Mouse (Mus musculus) embryonic facial prominence, embryonic 11.5 days (tissue): Measurements from ENCODE around the gene Flad1. TPM values are rescaled to one million over a fixed set of nuclear protein-coding genes. Genes with fewer than 3 reads are reported as not detected.

ENCODE experiments used
- ATAC-seq: fragments of 200-750 bp; cut with Nextera tagmentation; replicated peaks from 2 replicates; pipeline ENCODE4 v1.8.0; 2017; ENCODE audit warnings: low read depth; ENCODE audit not compliant: insufficient number of reproducible peaks, low FRiP score, low TSS enrichment
- DNase-seq: peaks from one replicate; pipeline ENCODE4 v3.0.0-alpha.2; 2015; ENCODE audit warnings: low spot score
- H3K27ac ChIP-seq: fragments of 300-500 bp; sonication (generic); replicated peaks from 2 replicates; pipeline ENCODE4 v1.5.1; 2014; ENCODE audit warnings: mild to moderate bottlenecking, low read depth, low read length, control low read depth
- H3K27me3 ChIP-seq: fragments of 300-500 bp; sonication (generic); 2 replicates; pipeline ENCODE4 v1.6.1; 2014; ENCODE audit warnings: mild to moderate bottlenecking, low read length, moderate library complexity, mixed read lengths; ENCODE audit not compliant: control insufficient read depth, insufficient read depth
- H3K36me3 ChIP-seq: fragments of 300-500 bp; sonication (generic); replicated peaks from 2 replicates; pipeline ENCODE4 v1.6.1; 2014; ENCODE audit warnings: low read depth, mild to moderate bottlenecking, low read length, moderate library complexity, mixed read lengths; ENCODE audit not compliant: control insufficient read depth, insufficient read depth
- H3K4me1 ChIP-seq: fragments of 300-500 bp; sonication (generic); 2 replicates; pipeline ENCODE4 v1.6.1; 2014; ENCODE audit warnings: low read length, mixed read lengths; ENCODE audit not compliant: control insufficient read depth, insufficient read depth
- H3K4me2 ChIP-seq: fragments of 300-500 bp; sonication (generic); 2 replicates; pipeline ENCODE4 v1.6.1; 2014; ENCODE audit warnings: low read depth, mild to moderate bottlenecking, control low read depth, low read length, moderate library complexity
- H3K4me3 ChIP-seq: fragments of 300-500 bp; sonication (generic); 2 replicates; pipeline ENCODE4 v1.5.1; 2014; ENCODE audit warnings: low read depth, low read length, control low read depth
- H3K9ac ChIP-seq: fragments of 300-500 bp; sonication (generic); replicated peaks from 2 replicates; pipeline ENCODE4 v1.6.1; 2014; ENCODE audit warnings: mild to moderate bottlenecking, control low read depth, low read length
- H3K9me3 ChIP-seq: fragments of 300-500 bp; sonication (generic); replicated peaks from 2 replicates; pipeline ENCODE4 v1.6.1; 2016; ENCODE audit warnings: mild to moderate bottlenecking, low read length, inconsistent platforms, mixed read lengths; ENCODE audit not compliant: control insufficient read depth
- WGBS: fragments of 180-500 bp; shearing (Covaris S2); extraction: QIAGEN DNeasy Blood & Tissue Kit; methylation state at CpG from one replicate; pipeline ENCODE4 v1.1.7; 2014; 5-methylcytosine and 5-hydroxymethylcytosine counted together
- polyA plus RNA-seq: library from polyadenylated mRNA; unstranded; fragments of >200 nt; fragmentation: Nextera tagmentation; extraction: Ambion mirVana; gene quantifications from 2 replicates; pipeline ENCODE4 v1.2.1, GENCODE M21; 2014

Gene Flad1
- polyA plus RNA-seq, 1 experiment from 2014 or later: 24.4 TPM

GRCm38 (mm10) chr3:89402693-89403092 is 9.0 kb downstream of the Flad1 start, which contains the start of gene Lenep:
TSS of gene Lenep (minus strand) at chr3:89402793.
- ATAC-seq: no peak
- H3K27me3 ChIP-seq: no peaks in the 10 kb centered on the region
- no peak within 1 kb of the TSS for H3K9ac ChIP-seq
- H3K27ac ChIP-seq: no peak within 1 kb of the TSS
- no peak within 1 kb of the TSS for H3K4me3 ChIP-seq
- H3K9me3 ChIP-seq: no peaks in the 10 kb centered on the region
- no peaks in the 10 kb centered on the region for H3K4me1 ChIP-seq
- H3K36me3 ChIP-seq: peaks cover 3% of the 10 kb centered on the region
- no peak for DNase-seq
- WGBS: 83% methylated on average over 5 of the region's 5 CpGs
- no peak within 1 kb of the TSS for H3K4me2 ChIP-seq

GRCm38 (mm10) chr3:89401329-89401728 is 10.3 kb downstream of the Flad1 start:
- no peak overlapping the region for H3K4me3 ChIP-seq
- H3K4me1 ChIP-seq: no peaks in the 10 kb centered on the region
- H3K27ac ChIP-seq: no peak overlapping the region
- peaks cover 3% of the 10 kb centered on the region for H3K36me3 ChIP-seq
- ATAC-seq (no peak), DNase-seq (no peak)
- H3K4me2 ChIP-seq: no peak overlapping the region
- WGBS: 86% methylated on average over 7 of the region's 7 CpGs
- H3K9ac ChIP-seq: no peak overlapping the region
- H3K9me3 ChIP-seq: no peaks in the 10 kb centered on the region
- H3K27me3 ChIP-seq: no peaks in the 10 kb centered on the region

DNA sequence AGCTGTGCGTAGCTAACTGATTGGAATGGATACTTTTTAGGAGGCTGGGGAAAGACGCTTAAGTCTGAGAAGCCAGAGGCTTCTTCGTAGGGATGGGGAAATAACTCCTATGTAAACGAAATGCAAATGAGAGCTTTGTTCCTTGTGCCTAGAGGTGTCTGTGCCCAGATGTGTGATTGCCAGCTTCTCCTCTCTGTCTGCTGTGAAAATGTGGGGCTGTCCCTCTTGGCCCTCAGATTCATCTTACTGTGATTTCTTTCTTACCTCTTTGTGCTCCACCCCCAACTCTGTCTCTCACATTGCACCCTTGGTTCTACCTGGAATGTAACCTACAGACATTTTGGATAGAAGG is 15.0 kb downstream of the Flad1 start:
- 4% methylated on average over 4 of the region's 4 CpGs for WGBS
- H3K27ac ChIP-seq: no peak overlapping the region
- DNase-seq: no peak
- peak overlapping the region; percentile 45 for H3K4me3 ChIP-seq
- H3K9ac ChIP-seq: peak overlapping the region; percentile 50
- peak overlapping the region; percentile 83 for H3K4me2 ChIP-seq
- H3K9me3 ChIP-seq: no peaks in the 10 kb centered on the region
- H3K36me3 ChIP-seq: no peaks in the 10 kb centered on the region
- ATAC-seq: no peak
- H3K27me3 ChIP-seq: peaks cover 14% of the 10 kb centered on the region
- H3K4me1 ChIP-seq: peaks cover 11% of the 10 kb centered on the region

DNA sequence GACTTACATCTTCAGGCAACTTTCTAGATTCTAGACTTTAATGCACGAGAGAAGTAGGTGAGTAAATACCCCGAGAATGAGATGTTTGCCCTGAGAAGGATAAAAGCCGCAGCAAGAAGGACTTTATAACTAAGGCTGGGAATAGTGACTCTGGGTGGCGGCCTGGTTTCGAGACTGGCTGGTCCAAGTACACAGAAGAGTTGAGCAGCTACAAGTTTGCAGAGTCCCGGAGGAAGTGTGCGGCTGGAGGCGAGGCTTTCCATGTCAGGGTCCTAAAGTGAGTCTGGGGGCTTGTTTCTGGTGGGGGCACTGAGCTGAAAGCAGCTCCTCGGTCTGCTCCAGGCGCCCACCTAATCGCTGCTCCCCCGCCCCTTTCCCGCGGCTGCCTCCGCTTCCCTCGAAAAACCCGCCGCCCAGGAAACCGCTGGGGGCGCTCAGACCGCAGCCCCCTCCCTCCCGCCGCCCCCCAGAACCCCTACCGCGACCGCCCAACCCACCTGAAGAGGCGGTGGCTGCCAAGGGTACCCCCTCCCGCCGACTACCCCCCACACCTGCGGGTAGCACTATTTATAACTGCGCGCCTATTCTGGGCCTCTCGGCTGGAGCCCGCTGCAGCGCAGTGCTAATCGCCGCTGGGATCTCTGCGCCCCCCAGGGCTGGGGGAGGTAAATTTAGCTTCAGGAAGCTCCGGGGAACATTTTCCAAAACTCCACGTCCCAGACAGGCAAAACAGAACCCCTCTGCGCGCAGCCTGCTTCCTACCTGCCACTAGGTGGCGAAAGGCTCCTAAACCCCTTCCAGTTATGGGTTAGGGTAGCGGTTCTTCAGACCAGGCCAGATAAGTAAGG is 15.6 kb downstream of the Flad1 start:
- peak overlapping the region; percentile 83 for H3K4me2 ChIP-seq
- WGBS: under 1% methylated on average over 42 of the region's 44 CpGs
- H3K9ac ChIP-seq: peak overlapping the region; percentile 50
- peaks cover 19% of the 10 kb centered on the region for H3K27me3 ChIP-seq
- H3K4me1 ChIP-seq: peaks cover 16% of the 10 kb centered on the region
- H3K9me3 ChIP-seq: no peaks in the 10 kb centered on the region
- no peak for ATAC-seq
- H3K27ac ChIP-seq: 0 out of 2 replicates have a peak overlapping the region, but pooled peaks have one; percentile 2
- peak; percentile 91 for DNase-seq
- no peaks in the 10 kb centered on the region for H3K36me3 ChIP-seq
- peak overlapping the region; percentile 45 for H3K4me3 ChIP-seq

- Histone ChIP-seq H3K4me1 (peaks cover 16% of the 10 kb centered on the region), H3K36me3 (no peaks in the 10 kb centered on the region), H3K4me2 (peak overlapping the region; percentile 83), H3K27ac (no peak overlapping the region), H3K4me3 (peak overlapping the region; percentile 45), H3K27me3 (peaks cover 20% of the 10 kb centered on the region), H3K9me3 (no peaks in the 10 kb centered on the region), H3K9ac (peak overlapping the region; percentile 50; the same call in 1 of the 2 replicates)
- DNase-seq (peak; percentile 28), ATAC-seq (no peak)
- WGBS: under 1% methylated on average over 10 of the region's 10 CpGs
These were observed 16.3 kb downstream of the Flad1 start for GRCm38 (mm10) chr3:89395419-89395805.

DNA sequence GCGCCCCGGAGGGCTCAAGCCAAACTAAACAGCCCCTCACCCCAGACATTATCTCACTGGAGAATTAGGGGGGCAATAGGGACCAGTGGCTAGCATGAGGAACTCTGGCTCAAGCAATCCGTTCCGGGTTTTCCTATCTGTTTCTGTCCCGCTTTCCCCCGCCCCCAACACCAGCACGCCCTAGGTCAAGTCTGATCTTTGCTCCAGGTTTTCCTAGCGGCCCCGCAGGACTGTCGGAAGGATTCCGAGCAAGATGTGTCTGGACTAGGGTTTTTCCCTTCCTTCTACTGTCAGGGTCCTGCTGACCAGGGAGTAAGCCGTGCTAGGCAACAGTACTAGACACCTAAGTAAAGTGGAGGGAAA is 16.8 kb downstream of the Flad1 start:
- Histone ChIP-seq H3K27me3 (peaks cover 20% of the 10 kb centered on the region), H3K36me3 (no peaks in the 10 kb centered on the region), H3K4me1 (peaks cover 16% of the 10 kb centered on the region), H3K9ac (no peak overlapping the region), H3K4me2 (peak overlapping the region; percentile 83), H3K4me3 (peak overlapping the region; percentile 43), H3K9me3 (no peaks in the 10 kb centered on the region), H3K27ac (no peak overlapping the region; the same call in 1 of the 2 replicates)
- ATAC-seq (no peak), DNase-seq (peak; percentile 93)
- 1% methylated on average over 12 of the region's 12 CpGs for WGBS

DNA sequence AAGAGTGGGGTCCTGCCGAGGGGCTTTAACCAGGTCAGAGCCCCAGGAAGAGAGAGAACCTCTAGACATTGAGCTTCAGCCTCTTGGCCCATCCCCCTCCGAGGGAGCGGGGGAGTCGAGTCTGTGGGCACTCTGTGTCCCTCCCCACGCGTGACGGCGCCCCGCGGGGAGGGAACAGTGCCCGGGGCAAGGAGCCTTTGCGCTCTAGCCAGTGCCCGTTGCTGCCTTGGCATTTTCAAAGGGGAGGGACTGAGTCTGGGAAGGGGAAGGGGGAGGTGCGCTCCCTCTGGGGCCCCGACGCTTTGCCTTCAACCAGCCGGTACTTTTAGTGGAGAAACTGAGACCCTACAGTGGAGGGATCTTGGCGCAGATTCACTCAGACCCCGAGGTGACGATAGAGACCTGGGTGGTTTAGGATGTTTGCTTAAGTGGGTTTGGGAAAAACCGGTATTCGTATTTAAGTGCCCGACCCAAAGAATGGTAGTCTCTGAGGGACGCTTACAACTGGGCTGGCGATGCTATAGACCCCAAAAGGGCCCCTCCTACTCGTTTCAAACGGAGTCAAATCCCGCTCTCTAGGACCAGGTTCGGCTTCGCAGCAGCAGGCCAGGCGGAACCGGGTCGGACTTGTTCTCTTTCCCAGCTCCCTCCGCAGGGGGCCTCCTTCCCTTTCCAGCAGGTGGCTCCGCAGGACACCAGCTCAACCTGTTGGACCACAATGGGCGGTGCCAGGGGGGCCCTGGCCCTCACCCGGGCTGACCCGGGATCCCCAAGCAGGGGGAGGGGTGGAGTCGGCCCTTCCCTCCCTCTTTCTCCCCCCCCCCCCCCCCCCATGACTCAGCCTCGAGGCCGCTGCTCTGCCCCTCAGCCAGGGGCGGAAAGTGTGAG is 17.4 kb downstream of the Flad1 start, which contains the start of gene Zbtb7b:
Gene Zbtb7b (minus strand): TSS at position 771 of the 888 bp plus-strand sequence.
- Histone ChIP-seq H3K4me2 (peak within 1 kb of the TSS; percentile 83), H3K9ac (peak within 1 kb of the TSS; percentile 50), H3K4me3 (peak within 1 kb of the TSS; percentile 45), H3K4me1 (peaks cover 16% of the 10 kb centered on the region), H3K36me3 (no peaks in the 10 kb centered on the region), H3K27me3 (peaks cover 20% of the 10 kb centered on the region), H3K27ac (peak within 1 kb of the TSS; percentile 1; the same call in 1 of the 2 replicates), H3K9me3 (no peaks in the 10 kb centered on the region)
- peak; percentile 46 for ATAC-seq
- peak; percentile 74 for DNase-seq
- under 1% methylated on average over 39 of the region's 42 CpGs for WGBS
